In genomic region chr11:77822781-77823180, GRCm38 (mm10) we compare ENCODE assay signal across 8 mouse cellular contexts. TPM values are rescaled to one million over a fixed set of nuclear protein-coding genes. Genes with fewer than 3 reads are reported as not detected.
DNase-seq lines count a peak whose midpoint lies in the region; ATAC-seq and TF ChIP-seq lines count a peak whose summit lies in the region.
"Had no signal": no experiment of that assay in that cellular context is flagged by ENCODE, and none has a peak within 500 bp of the region (broad histone marks: within the 10 kb centered on the region; RNA-seq: fewer than 3 reads in every experiment).

No protein-coding gene starts in this region.

- no peak overlapping the region for H3K4me3 ChIP-seq in kidney, postnatal 0 days (replicated peaks; ENCODE audit: low read depth, low read length)
- H3K4me3 ChIP-seq: neural tube, embryonic 13.5 days had no signal

- 23% methylated on average over 7 of the region's 7 CpGs for WGBS in kidney, postnatal 0 days

- H3K4me1 ChIP-seq in kidney, postnatal 0 days (replicated peaks; ENCODE audit: insufficient read depth, low read length) = no peaks in the 10 kb centered on the region

- H3K27me3 ChIP-seq in kidney, postnatal 0 days (ENCODE audit: insufficient read depth, low read length) = no peaks in the 10 kb centered on the region

- DNase-seq in kidney, postnatal 0 days (ENCODE audit: low spot score) = peak; percentile 79
- no peak for DNase-seq in kidney, adult 11 months
- DNase-seq in MN1 (ENCODE audit: low spot score) = peak; percentile 63
- peak; percentile 56 for DNase-seq in c-Kit-negative CD71-positive TER-119-positive erythroid progenitor cells, embryonic 14.5 days (ENCODE audit: low read depth, low spot score)
- peak; percentile 62 for DNase-seq in hindlimb bud, embryonic 11.5 days (ENCODE audit: extremely low spot score, low read depth, low spot score)
- peak; percentile 48 to 65 for DNase-seq in lung, postnatal 4 days
- DNase-seq in spleen, postnatal 14 days (ENCODE audit: low spot score in 2 of 2) = peak; percentile 24 to 53

- no peak overlapping the region for H3K9ac ChIP-seq in kidney, postnatal 0 days (ENCODE audit: low read depth, low read length)
- H3K9ac ChIP-seq: neural tube, embryonic 13.5 days had no signal

- no peak overlapping the region for H3K4me2 ChIP-seq in kidney, postnatal 0 days (ENCODE audit: low read length)
- H3K4me2 ChIP-seq: neural tube, embryonic 13.5 days had no signal

- no peak overlapping the region for H3K27ac ChIP-seq in kidney, postnatal 0 days
- H3K27ac ChIP-seq: neural tube, embryonic 13.5 days had no signal

- no peaks in the 10 kb centered on the region for H3K9me3 ChIP-seq in kidney, postnatal 0 days (replicated peaks; ENCODE audit: low read length)
- H3K9me3 ChIP-seq: neural tube, embryonic 13.5 days had no signal

- H3K36me3 ChIP-seq in kidney, postnatal 0 days (ENCODE audit: insufficient read depth, low read length) = peaks cover 53% of the 10 kb centered on the region

- TF ChIP-seq CTCF in kidney, postnatal 0 days (IDR thresholded peaks at IDR 0.05; ENCODE audit: low read depth) = peak; percentile 82

- ATAC-seq in kidney, postnatal 0 days (replicated peaks; ENCODE audit: low FRiP score, low read depth) = no peak

RNA-seq across cellular contexts. Expression of gene Gm10277, which starts 35.2 kb away (rescaled TPM):
- polyA plus RNA-seq in kidney, postnatal 0 days (2015; fragmentation: Nextera tagmentation; extraction: Ambion mirVana) = 0.34 and 0.40 TPM in 2 replicates

RNA-seq across cellular contexts. Expression of gene Myo18a, which starts 59.7 kb away (rescaled TPM):
- 26.5 and 27.7 TPM in 2 replicates for polyA plus RNA-seq in kidney, postnatal 0 days (2015; fragmentation: Nextera tagmentation; extraction: Ambion mirVana)
